Mouse (Mus musculus) liver, adult 2 months (tissue): Measurements from ENCODE around the gene Cyp2d26. TPM values are rescaled to one million over a fixed set of nuclear protein-coding genes. Genes with fewer than 3 reads are reported as not detected.
"Not testable (repeated sequence)": the region's sequence is repeated elsewhere in the genome, so short reads cannot be mapped to it uniquely, and the experiment has no call there.

Source experiments
- DNase-seq: peaks from one replicate; pipeline ENCODE4 v3.0.0-alpha.2; 2011; ENCODE audit warnings: low read depth, low spot score; ENCODE audit errors: extremely low read depth
- H3K27ac ChIP-seq: fragments of 200-500 bp; replicated peaks from 2 replicates; pipeline ENCODE4 v1.5.1; 2012; ENCODE audit warnings: low read depth, mild to moderate bottlenecking, control low read depth, inconsistent platforms, low read length; ENCODE audit not compliant: insufficient read depth
- H3K27me3 ChIP-seq: fragments of 200-500 bp; 2 replicates; pipeline ENCODE4 v1.6.1; 2012; ENCODE audit warnings: mild to moderate bottlenecking, moderate library complexity, low read length, inconsistent platforms; ENCODE audit not compliant: control insufficient read depth, insufficient read depth
- H3K36me3 ChIP-seq: fragments of 200-500 bp; 2 replicates; pipeline ENCODE4 v1.6.1; 2012; ENCODE audit warnings: low read length, inconsistent platforms; ENCODE audit not compliant: control insufficient read depth, insufficient read depth
- H3K4me1 ChIP-seq: fragments of 200-500 bp; 2 replicates; pipeline ENCODE4 v1.6.1; 2011; ENCODE audit warnings: low read length; ENCODE audit not compliant: control insufficient read depth, insufficient read depth
- H3K4me3 ChIP-seq: fragments of 200-500 bp; 2 replicates; pipeline ENCODE4 v1.5.1; 2011; ENCODE audit warnings: low read depth, mild to moderate bottlenecking, control low read depth, low read length, moderate library complexity; ENCODE audit not compliant: insufficient read depth
- H3K79me2 ChIP-seq: fragments of 200-500 bp; 2 replicates; pipeline ENCODE4 v1.6.1; 2012; ENCODE audit warnings: inconsistent platforms, mild to moderate bottlenecking, low read length, moderate library complexity; ENCODE audit not compliant: control insufficient read depth, insufficient read depth
- H3K9ac ChIP-seq: fragments of 200-500 bp; 2 replicates; pipeline ENCODE4 v1.6.1; 2012; ENCODE audit warnings: low read depth, mild to moderate bottlenecking, control low read depth, inconsistent platforms, low read length
- CTCF ChIP-seq: fragments of 200-500 bp; IDR thresholded peaks from 2 replicates; pipeline ENCODE4 v1.5.1; 2011; ENCODE audit warnings: low read depth, low read length, control low read depth
- POLR2A ChIP-seq: fragments of 200-500 bp; IDR thresholded peaks from 2 replicates; pipeline ENCODE4 v1.6.1; 2011; ENCODE audit warnings: low read length, control low read depth; ENCODE audit not compliant: insufficient read depth; ENCODE audit errors: extremely low read depth
- WGBS: fragments of 180-500 bp; shearing (Covaris S2); methylation state at CpG from one replicate; pipeline ENCODE4 v1.1.7; 2018; 5-methylcytosine and 5-hydroxymethylcytosine counted together
- polyA plus RNA-seq: library from polyadenylated mRNA; depleted of rRNA; stranded (reverse); fragments of >200 nt; gene quantifications from 2 replicates; pipeline ENCODE4 v1.2.3, GENCODE M21; 2012
- total RNA-seq: library from RNA; depleted of rRNA; stranded (reverse); fragments of >200 nt; gene quantifications from 2 replicates; pipeline ENCODE4 v1.2.3, GENCODE M21; 2014

Gene Cyp2d26
- total and polyA plus RNA-seq, 2 experiments, result 1,175 to 1,819 TPM

GRCm38 (mm10) chr15:82783800-82784199 lies 10.3 kb downstream of the Cyp2d26 start:
- TF ChIP-seq POLR2A (no peak), CTCF (no peak)
- no peak overlapping the region for H3K4me3 ChIP-seq
- 28% methylated on average over 1 of the region's 1 CpGs for WGBS

GRCm38 (mm10) chr15:82777856-82778255 lies 16.2 kb downstream of the Cyp2d26 start:
- not testable (repeated sequence) for DNase-seq, H3K4me3 ChIP-seq, H3K27ac ChIP-seq, H3K4me1 ChIP-seq, H3K9ac ChIP-seq, H3K27me3 ChIP-seq, H3K79me2 ChIP-seq, H3K36me3 ChIP-seq
- 89% methylated on average over 5 of the region's 5 CpGs for WGBS

More at GRCm38 (mm10) chr15:82783800-82784199, 10.3 kb downstream of the Cyp2d26 start:
- H3K36me3 ChIP-seq, result no peaks in the 10 kb centered on the region
- peak; percentile 63 for DNase-seq
- no peak overlapping the region for H3K9ac ChIP-seq
- peak overlapping the region; percentile 74 for H3K27ac ChIP-seq
- peaks cover 23% of the 10 kb centered on the region for H3K4me1 ChIP-seq
- no peaks in the 10 kb centered on the region for H3K79me2 ChIP-seq
- no peaks in the 10 kb centered on the region for H3K27me3 ChIP-seq

- Histone ChIP-seq H3K36me3 (peaks cover under 1% of the 10 kb centered on the region; the same call in 1 of the 2 replicates), H3K27me3 (no peaks in the 10 kb centered on the region), H3K79me2 (0 out of 2 replicates have a peak, but pooled peaks cover 3% of the 10 kb centered on the region), H3K4me1 (peaks cover 26% of the 10 kb centered on the region), H3K27ac (peak overlapping the region; percentile 66), H3K9ac (no peak overlapping the region), H3K4me3 (no peak overlapping the region)
- DNase-seq, result peak; percentile 97
- WGBS, result 23% methylated on average over 2 of the region's 2 CpGs
- no peak for TF ChIP-seq POLR2A
- TF ChIP-seq CTCF, result no peak
Measured at GRCm38 (mm10) chr15:82765943-82766342, 28.2 kb downstream of the Cyp2d26 start.

GRCm38 (mm10) chr15:82764881-82765280 lies 29.2 kb downstream of the Cyp2d26 start:
- H3K27ac ChIP-seq, result peak overlapping the region; percentile 64
- no peaks in the 10 kb centered on the region for H3K27me3 ChIP-seq
- peak; percentile 88 for DNase-seq
- H3K4me1 ChIP-seq, result peaks cover 26% of the 10 kb centered on the region
- no peak overlapping the region for H3K9ac ChIP-seq
- TF ChIP-seq POLR2A (no peak), CTCF (no peak)
- peaks cover 4% of the 10 kb centered on the region; the same call in 1 of the 2 replicates for H3K36me3 ChIP-seq
- WGBS, result 20% methylated on average over 6 of the region's 6 CpGs
- 0 out of 2 replicates have a peak, but pooled peaks cover 3% of the 10 kb centered on the region for H3K79me2 ChIP-seq
- no peak overlapping the region for H3K4me3 ChIP-seq

GRCm38 (mm10) chr15:82763631-82764420 lies 30.3 kb downstream of the Cyp2d26 start, which contains the start of gene Cyp2d40:
TSS of gene Cyp2d40 (minus strand) at chr15:82764183.
- peaks cover 6% of the 10 kb centered on the region; the same call in 1 of the 2 replicates for H3K36me3 ChIP-seq
- peak; percentile 99 for DNase-seq
- peaks cover 26% of the 10 kb centered on the region for H3K4me1 ChIP-seq
- TF ChIP-seq CTCF, result no peak
- no peak for TF ChIP-seq POLR2A
- H3K27me3 ChIP-seq, result no peaks in the 10 kb centered on the region
- H3K79me2 ChIP-seq, result 0 out of 2 replicates have a peak, but pooled peaks cover 3% of the 10 kb centered on the region
- peak within 1 kb of the TSS; percentile 37; the same call in 1 of the 2 replicates for H3K9ac ChIP-seq
- WGBS, result 23% methylated on average over 9 of the region's 9 CpGs
- H3K27ac ChIP-seq, result peak within 1 kb of the TSS; percentile 64
- H3K4me3 ChIP-seq, result peak within 1 kb of the TSS; percentile 31

- peak overlapping the region; percentile 89 for H3K27ac ChIP-seq
- DNase-seq, result peak; percentile 94
- H3K4me1 ChIP-seq, result peaks cover 16% of the 10 kb centered on the region
- no peak overlapping the region for H3K9ac ChIP-seq
- H3K4me3 ChIP-seq, result no peak overlapping the region
- TF ChIP-seq CTCF, result no peak
- no peaks in the 10 kb centered on the region for H3K36me3 ChIP-seq
- no peaks in the 10 kb centered on the region for H3K79me2 ChIP-seq
- 8% methylated on average over 1 of the region's 1 CpGs for WGBS
- no peaks in the 10 kb centered on the region for H3K27me3 ChIP-seq
Measured at GRCm38 (mm10) chr15:82748141-82748540, 46.0 kb downstream of the Cyp2d26 start.
